Mouse (Mus musculus) kidney, postnatal 0 days (tissue): ENCODE measurements around the gene H2-Aa. TPM values are rescaled to one million over a fixed set of nuclear protein-coding genes. Genes with fewer than 3 reads are reported as not detected.

Experiments used
- ATAC-seq: fragments of 200-750 bp; cut with Nextera tagmentation; replicated peaks from 2 replicates; pipeline ENCODE4 v1.8.0; 2017; ENCODE audit warnings: low read depth, moderate number of reproducible peaks, moderate TSS enrichment, moderate library complexity; ENCODE audit not compliant: low FRiP score
- DNase-seq: peaks from one replicate; pipeline ENCODE4 v3.0.0-alpha.2; 2016; ENCODE audit warnings: low spot score
- H3K27ac ChIP-seq: fragments of 300-500 bp; sonication (generic); 2 replicates; pipeline ENCODE4 v1.5.1; 2014; ENCODE audit warnings: mild to moderate bottlenecking
- H3K27me3 ChIP-seq: fragments of 300-500 bp; sonication (generic); 2 replicates; pipeline ENCODE4 v1.6.1; 2014; ENCODE audit warnings: low read length, mixed read lengths; ENCODE audit not compliant: insufficient read depth
- H3K36me3 ChIP-seq: fragments of 300-500 bp; sonication (generic); 2 replicates; pipeline ENCODE4 v1.6.1; 2014; ENCODE audit warnings: low read length, mixed read lengths; ENCODE audit not compliant: insufficient read depth
- H3K4me1 ChIP-seq: fragments of 300-500 bp; sonication (generic); replicated peaks from 2 replicates; pipeline ENCODE4 v1.6.1; 2014; ENCODE audit warnings: antibody characterized with exemption, low read length, mixed read lengths; ENCODE audit not compliant: insufficient read depth
- H3K4me2 ChIP-seq: fragments of 300-500 bp; sonication (generic); 2 replicates; pipeline ENCODE4 v1.6.1; 2014; ENCODE audit warnings: mild to moderate bottlenecking, low read length, moderate library complexity, mixed read lengths
- H3K4me3 ChIP-seq: fragments of 300-500 bp; sonication (generic); replicated peaks from 2 replicates; pipeline ENCODE4 v1.5.1; 2014; ENCODE audit warnings: low read depth, low read length
- H3K9ac ChIP-seq: fragments of 300-500 bp; sonication (generic); 2 replicates; pipeline ENCODE4 v1.6.1; 2014; ENCODE audit warnings: low read depth, low read length
- H3K9me3 ChIP-seq: fragments of 300-500 bp; sonication (generic); replicated peaks from 2 replicates; pipeline ENCODE4 v1.6.1; 2016; ENCODE audit warnings: low read length, inconsistent platforms, mixed read lengths
- CTCF ChIP-seq: IDR thresholded peaks from 2 replicates; pipeline ENCODE4 v1.5.1; 2016; ENCODE audit warnings: antibody characterized with exemption, low read depth, mild to moderate bottlenecking, moderate library complexity
- WGBS: fragments of 180-500 bp; shearing (Covaris S2); extraction: QIAGEN DNeasy Blood & Tissue Kit; methylation state at CpG from one replicate; pipeline ENCODE4 v1.1.7; 2014; 5-methylcytosine and 5-hydroxymethylcytosine counted together
- polyA plus RNA-seq: library from polyadenylated mRNA; unstranded; fragments of >200 nt; fragmentation: Nextera tagmentation; extraction: Ambion mirVana; gene quantifications from 2 replicates; pipeline ENCODE4 v1.2.1, GENCODE M21; 2015

H2-Aa gene
- polyA plus RNA-seq, 1 experiment from 2014 or later = 6.0 TPM

GRCm38 (mm10) chr17:34300691-34301566, 13.3 kb upstream of the H2-Aa start:
- H3K9me3 ChIP-seq = no peaks in the 10 kb centered on the region
- no peak overlapping the region for H3K9ac ChIP-seq
- no peak overlapping the region for H3K4me3 ChIP-seq
- DNase-seq (no peak), ATAC-seq (no peak)
- H3K27me3 ChIP-seq = no peaks in the 10 kb centered on the region
- no peak overlapping the region for H3K4me2 ChIP-seq
- no peaks in the 10 kb centered on the region for H3K36me3 ChIP-seq
- H3K4me1 ChIP-seq = no peaks in the 10 kb centered on the region
- no peak overlapping the region for H3K27ac ChIP-seq
- no peak for TF ChIP-seq CTCF
- WGBS = 69% methylated on average over 23 of the region's 23 CpGs

GRCm38 (mm10) chr17:34300071-34300470, 12.4 kb upstream of the H2-Aa start:
- Histone ChIP-seq H3K4me1 (no peaks in the 10 kb centered on the region), H3K4me3 (no peak overlapping the region), H3K36me3 (no peaks in the 10 kb centered on the region), H3K27ac (no peak overlapping the region), H3K9me3 (no peaks in the 10 kb centered on the region), H3K27me3 (no peaks in the 10 kb centered on the region), H3K4me2 (no peak overlapping the region), H3K9ac (no peak overlapping the region)
- TF ChIP-seq CTCF = no peak
- WGBS = 81% methylated on average over 8 of the region's 8 CpGs
- DNase-seq (no peak), ATAC-seq (no peak)

- Histone ChIP-seq H3K27ac (no peak overlapping the region), H3K4me1 (no peaks in the 10 kb centered on the region), H3K36me3 (no peaks in the 10 kb centered on the region), H3K4me2 (no peak overlapping the region), H3K9me3 (no peaks in the 10 kb centered on the region), H3K9ac (no peak overlapping the region), H3K27me3 (no peaks in the 10 kb centered on the region), H3K4me3 (no peak overlapping the region)
- no peak for DNase-seq
- ATAC-seq = no peak
- 68% methylated on average over 3 of the region's 3 CpGs for WGBS
- no peak for TF ChIP-seq CTCF
These were observed 11.7 kb upstream of the H2-Aa start for GRCm38 (mm10) chr17:34299356-34299755.

GRCm38 (mm10) chr17:34295891-34296794, 8.5 kb upstream of the H2-Aa start:
- ATAC-seq (no peak; the same call in none of the 2 replicates), DNase-seq (peak; percentile 93)
- H3K4me1 ChIP-seq = no peaks in the 10 kb centered on the region
- WGBS = 22% methylated on average over 23 of the region's 23 CpGs
- peak overlapping the region; percentile 65 for H3K4me2 ChIP-seq
- TF ChIP-seq CTCF = no peak
- no peak overlapping the region for H3K9ac ChIP-seq
- no peaks in the 10 kb centered on the region for H3K9me3 ChIP-seq
- H3K4me3 ChIP-seq = peak overlapping the region; percentile 16; the same call in 1 of the 2 replicates
- H3K27me3 ChIP-seq = no peaks in the 10 kb centered on the region
- no peaks in the 10 kb centered on the region for H3K36me3 ChIP-seq
- H3K27ac ChIP-seq = no peak overlapping the region

- H3K4me3 ChIP-seq = no peak overlapping the region
These were observed 7.7 kb upstream of the H2-Aa start for GRCm38 (mm10) chr17:34295307-34295706.

GRCm38 (mm10) chr17:34294249-34294648, 6.6 kb upstream of the H2-Aa start:
- no peak overlapping the region for H3K4me2 ChIP-seq
- no peak overlapping the region for H3K9ac ChIP-seq
- H3K4me3 ChIP-seq = no peak overlapping the region
- 62% methylated on average over 4 of the region's 4 CpGs for WGBS
- no peak for TF ChIP-seq CTCF
- DNase-seq = no peak
- no peaks in the 10 kb centered on the region for H3K36me3 ChIP-seq
- no peaks in the 10 kb centered on the region for H3K27me3 ChIP-seq
- H3K27ac ChIP-seq = no peak overlapping the region
- no peaks in the 10 kb centered on the region for H3K4me1 ChIP-seq
- no peaks in the 10 kb centered on the region for H3K9me3 ChIP-seq
- no peak for ATAC-seq

More at GRCm38 (mm10) chr17:34295307-34295706, 7.7 kb upstream of the H2-Aa start:
- Histone ChIP-seq H3K27me3 (no peaks in the 10 kb centered on the region), H3K9me3 (no peaks in the 10 kb centered on the region), H3K4me2 (no peak overlapping the region), H3K36me3 (no peaks in the 10 kb centered on the region), H3K4me1 (no peaks in the 10 kb centered on the region), H3K9ac (no peak overlapping the region), H3K27ac (no peak overlapping the region)
- no peak for ATAC-seq
- no peak for DNase-seq
- no peak for TF ChIP-seq CTCF
